Mouse (Mus musculus): ENCODE results near the gene Dgkq. TPM values are rescaled to one million over a fixed set of nuclear protein-coding genes. Genes with fewer than 3 reads are reported as not detected.

Gene Dgkq
- polyA plus RNA-seq, 1 experiment from 2014 or later, result 13.7 TPM

- Histone ChIP-seq H3K4me2 (no peak overlapping the region), H3K27ac (no peak overlapping the region), H3K36me3 (ENCODE audit: poor library complexity, severe bottlenecking) (peaks cover 3% of the 10 kb centered on the region), H3K27me3 (peaks cover 12% of the 10 kb centered on the region; the same call in 1 of the 2 replicates), H3K4me1 (peaks cover 18% of the 10 kb centered on the region), H3K9me3 (replicated peaks) (no peaks in the 10 kb centered on the region), H3K4me3 (no peak overlapping the region), H3K9ac (no peak overlapping the region)
- 87% methylated on average over 4 of the region's 4 CpGs for WGBS
- no peak for ATAC-seq
Observed at GRCm38 (mm10) chr5:108662772-108663171, 6.7 kb downstream of the Dgkq start.

- peaks cover 18% of the 10 kb centered on the region for H3K4me1 ChIP-seq
- H3K27ac ChIP-seq, result no peak overlapping the region
- peak overlapping the region; percentile 63 for H3K4me3 ChIP-seq
- peaks cover 12% of the 10 kb centered on the region; the same call in 1 of the 2 replicates for H3K27me3 ChIP-seq
- 14% methylated on average over 36 of the region's 36 CpGs for WGBS
- peak overlapping the region; percentile 81 for H3K9ac ChIP-seq
- peak; percentile 99 for ATAC-seq
- H3K4me2 ChIP-seq, result peak overlapping the region; percentile 89
- H3K36me3 ChIP-seq (ENCODE audit: poor library complexity, severe bottlenecking), result peaks cover 20% of the 10 kb centered on the region
- H3K9me3 ChIP-seq (replicated peaks), result no peaks in the 10 kb centered on the region
Observed at GRCm38 (mm10) chr5:108660632-108661268, 8.7 kb downstream of the Dgkq start.

GRCm38 (mm10) chr5:108659698-108660631 is 9.5 kb downstream of the Dgkq start, which contains the start of gene Idua:
TSS of gene Idua (plus strand) at chr5:108660331.
- 10% methylated on average over 24 of the region's 24 CpGs for WGBS
- peak; percentile 25 for ATAC-seq
- Histone ChIP-seq H3K9ac (peak within 1 kb of the TSS; percentile 81), H3K4me1 (peaks cover 18% of the 10 kb centered on the region), H3K4me2 (peak within 1 kb of the TSS; percentile 89), H3K9me3 (replicated peaks) (no peaks in the 10 kb centered on the region), H3K27me3 (peaks cover 9% of the 10 kb centered on the region; the same call in 1 of the 2 replicates), H3K27ac (no peak within 1 kb of the TSS), H3K4me3 (peak within 1 kb of the TSS; percentile 63), H3K36me3 (ENCODE audit: poor library complexity, severe bottlenecking) (peaks cover 28% of the 10 kb centered on the region)

- H3K9ac ChIP-seq, result 0 out of 2 replicates have a peak overlapping the region, but pooled peaks have one; percentile 5
- no peak overlapping the region for H3K27ac ChIP-seq
- no peaks in the 10 kb centered on the region for H3K9me3 ChIP-seq (replicated peaks)
- H3K4me1 ChIP-seq, result peaks cover 18% of the 10 kb centered on the region
- peaks cover 41% of the 10 kb centered on the region for H3K36me3 ChIP-seq (ENCODE audit: poor library complexity, severe bottlenecking)
- H3K4me2 ChIP-seq, result no peak overlapping the region; the same call in 1 of the 2 replicates
- H3K27me3 ChIP-seq, result 0 out of 2 replicates have a peak, but pooled peaks cover 3% of the 10 kb centered on the region
- 82% methylated on average over 1 of the region's 1 CpGs for WGBS
- no peak for ATAC-seq
- H3K4me3 ChIP-seq, result no peak overlapping the region
Observed at GRCm38 (mm10) chr5:108658611-108659010, 10.9 kb downstream of the Dgkq start.

- WGBS, result 81% methylated on average over 5 of the region's 5 CpGs
- Histone ChIP-seq H3K27me3 (no peaks in the 10 kb centered on the region), H3K4me3 (no peak overlapping the region), H3K9ac (0 out of 2 replicates have a peak overlapping the region, but pooled peaks have one; percentile 5), H3K27ac (no peak overlapping the region), H3K4me1 (peaks cover 18% of the 10 kb centered on the region), H3K9me3 (replicated peaks) (no peaks in the 10 kb centered on the region), H3K4me2 (no peak overlapping the region), H3K36me3 (ENCODE audit: poor library complexity, severe bottlenecking) (peaks cover 53% of the 10 kb centered on the region)
- ATAC-seq, result no peak
Observed at GRCm38 (mm10) chr5:108657406-108657805, 12.1 kb downstream of the Dgkq start.

GRCm38 (mm10) chr5:108655891-108656650 is 13.4 kb downstream of the Dgkq start:
- H3K4me1 ChIP-seq, result peaks cover 18% of the 10 kb centered on the region
- ATAC-seq, result no peak
- H3K27ac ChIP-seq, result no peak overlapping the region
- peaks cover 63% of the 10 kb centered on the region for H3K36me3 ChIP-seq (ENCODE audit: poor library complexity, severe bottlenecking)
- no peaks in the 10 kb centered on the region for H3K9me3 ChIP-seq (replicated peaks)
- H3K27me3 ChIP-seq, result no peaks in the 10 kb centered on the region
- 93% methylated on average over 15 of the region's 15 CpGs for WGBS
- H3K9ac ChIP-seq, result no peak overlapping the region
- no peak overlapping the region for H3K4me3 ChIP-seq
- no peak overlapping the region for H3K4me2 ChIP-seq

GRCm38 (mm10) chr5:108655381-108655780 is 14.1 kb downstream of the Dgkq start:
- ATAC-seq, result no peak
- Histone ChIP-seq H3K4me2 (no peak overlapping the region), H3K9ac (no peak overlapping the region), H3K9me3 (replicated peaks) (no peaks in the 10 kb centered on the region), H3K27ac (no peak overlapping the region), H3K4me3 (no peak overlapping the region), H3K36me3 (ENCODE audit: poor library complexity, severe bottlenecking) (peaks cover 68% of the 10 kb centered on the region), H3K27me3 (no peaks in the 10 kb centered on the region), H3K4me1 (peaks cover 18% of the 10 kb centered on the region)
- WGBS, result 95% methylated on average over 9 of the region's 9 CpGs

- 95% methylated on average over 10 of the region's 10 CpGs for WGBS
- Histone ChIP-seq H3K4me2 (no peak overlapping the region), H3K36me3 (ENCODE audit: poor library complexity, severe bottlenecking) (peaks cover 77% of the 10 kb centered on the region), H3K27me3 (no peaks in the 10 kb centered on the region), H3K4me1 (peaks cover 10% of the 10 kb centered on the region), H3K9me3 (replicated peaks) (no peaks in the 10 kb centered on the region), H3K4me3 (no peak overlapping the region), H3K9ac (no peak overlapping the region), H3K27ac (no peak overlapping the region)
- no peak for ATAC-seq
Observed at GRCm38 (mm10) chr5:108654444-108654990, 15.0 kb downstream of the Dgkq start.

- Histone ChIP-seq H3K36me3 (ENCODE audit: poor library complexity, severe bottlenecking) (peaks cover 89% of the 10 kb centered on the region), H3K27ac (no peak overlapping the region), H3K4me1 (no peaks in the 10 kb centered on the region), H3K27me3 (no peaks in the 10 kb centered on the region), H3K4me3 (no peak overlapping the region), H3K9ac (no peak overlapping the region), H3K4me2 (no peak overlapping the region), H3K9me3 (replicated peaks) (no peaks in the 10 kb centered on the region)
- no peak for ATAC-seq
- WGBS, result 86% methylated on average over 6 of the region's 6 CpGs
Observed at GRCm38 (mm10) chr5:108653341-108653740, 16.1 kb downstream of the Dgkq start.

- ATAC-seq, result peak; percentile 50; the same call in 1 of the 2 replicates
- WGBS, result 56% methylated on average over 1 of the region's 1 CpGs
- no peak overlapping the region for H3K9ac ChIP-seq
- H3K4me3 ChIP-seq, result no peak overlapping the region
- no peaks in the 10 kb centered on the region for H3K27me3 ChIP-seq
- no peak overlapping the region for H3K27ac ChIP-seq
- H3K4me2 ChIP-seq, result no peak overlapping the region
- H3K9me3 ChIP-seq (replicated peaks), result no peaks in the 10 kb centered on the region
- peaks cover 93% of the 10 kb centered on the region for H3K36me3 ChIP-seq (ENCODE audit: poor library complexity, severe bottlenecking)
- no peaks in the 10 kb centered on the region for H3K4me1 ChIP-seq
Observed at GRCm38 (mm10) chr5:108651823-108652222, 17.6 kb downstream of the Dgkq start.

GRCm38 (mm10) chr5:108651136-108651720 is 18.2 kb downstream of the Dgkq start:
- Histone ChIP-seq H3K4me3 (no peak overlapping the region), H3K27ac (no peak overlapping the region), H3K9me3 (replicated peaks) (no peaks in the 10 kb centered on the region), H3K4me1 (no peaks in the 10 kb centered on the region), H3K4me2 (no peak overlapping the region), H3K9ac (no peak overlapping the region), H3K36me3 (ENCODE audit: poor library complexity, severe bottlenecking) (peaks cover 95% of the 10 kb centered on the region), H3K27me3 (no peaks in the 10 kb centered on the region)
- no peak for ATAC-seq
- WGBS, result 87% methylated on average over 5 of the region's 5 CpGs
